Mouse (Mus musculus): ENCODE data around the gene Usp10.

The Usp10 gene

GRCm38 (mm10) chr8:119915298-119915697, 5.1 kb downstream of the Usp10 start:
- DNase-seq (ENCODE audit: low read depth, low spot score) = no peak

GRCm38 (mm10) chr8:119916237-119916892, 6.2 kb downstream of the Usp10 start:
- no peak for DNase-seq (ENCODE audit: low read depth, low spot score)

DNA sequence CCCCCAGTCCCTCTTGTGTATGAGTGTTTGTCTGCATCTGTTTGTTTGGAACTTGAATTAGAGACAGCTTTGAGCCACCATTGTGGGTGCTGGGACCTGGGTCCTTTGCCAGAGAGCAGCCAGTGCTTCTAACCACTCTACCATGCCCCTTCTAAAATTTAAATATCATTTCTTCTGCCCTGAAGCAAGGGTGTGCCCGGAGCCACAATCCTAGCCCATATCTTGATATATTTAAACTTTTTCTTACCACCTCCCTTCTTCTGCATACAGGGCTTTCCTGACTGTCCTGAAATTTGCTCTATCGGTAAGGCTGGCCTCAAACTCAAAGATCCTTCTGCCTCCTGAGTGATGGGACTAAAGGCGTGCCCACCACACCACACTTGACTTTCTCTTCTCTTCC, 7.3 kb downstream of the Usp10 start:
- no peak for DNase-seq (ENCODE audit: low read depth, low spot score)

GRCm38 (mm10) chr8:119918155-119918567, 8.0 kb downstream of the Usp10 start:
- no peak for DNase-seq (ENCODE audit: low read depth, low spot score)

DNA sequence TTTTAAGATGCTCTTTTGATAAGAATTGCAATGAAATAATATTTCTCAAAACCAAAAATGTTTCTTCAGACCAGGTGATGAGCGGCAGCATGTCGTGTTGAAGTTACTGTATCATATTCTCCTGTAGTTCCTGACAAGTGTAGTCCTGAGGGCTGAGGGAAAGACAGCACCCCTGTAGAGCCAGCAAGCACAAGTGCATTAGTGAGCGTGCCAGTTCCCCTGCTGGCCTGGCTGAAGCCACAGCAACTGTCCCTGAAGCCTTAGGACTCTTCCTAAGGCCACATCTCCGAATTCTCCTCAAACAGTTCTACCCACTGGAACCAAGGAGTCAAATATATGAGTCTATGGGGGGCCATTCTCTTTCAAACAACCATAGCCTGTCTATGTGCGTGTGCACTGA, 13.1 kb downstream of the Usp10 start:
- DNase-seq (ENCODE audit: low read depth, low spot score) = no peak

GRCm38 (mm10) chr8:119925428-119925827, 15.3 kb downstream of the Usp10 start:
- DNase-seq (ENCODE audit: low read depth, low spot score) = no peak

- no peak for DNase-seq (ENCODE audit: low read depth, low spot score)
Observed at GRCm38 (mm10) chr8:119926474-119926873, 16.3 kb downstream of the Usp10 start.

DNA sequence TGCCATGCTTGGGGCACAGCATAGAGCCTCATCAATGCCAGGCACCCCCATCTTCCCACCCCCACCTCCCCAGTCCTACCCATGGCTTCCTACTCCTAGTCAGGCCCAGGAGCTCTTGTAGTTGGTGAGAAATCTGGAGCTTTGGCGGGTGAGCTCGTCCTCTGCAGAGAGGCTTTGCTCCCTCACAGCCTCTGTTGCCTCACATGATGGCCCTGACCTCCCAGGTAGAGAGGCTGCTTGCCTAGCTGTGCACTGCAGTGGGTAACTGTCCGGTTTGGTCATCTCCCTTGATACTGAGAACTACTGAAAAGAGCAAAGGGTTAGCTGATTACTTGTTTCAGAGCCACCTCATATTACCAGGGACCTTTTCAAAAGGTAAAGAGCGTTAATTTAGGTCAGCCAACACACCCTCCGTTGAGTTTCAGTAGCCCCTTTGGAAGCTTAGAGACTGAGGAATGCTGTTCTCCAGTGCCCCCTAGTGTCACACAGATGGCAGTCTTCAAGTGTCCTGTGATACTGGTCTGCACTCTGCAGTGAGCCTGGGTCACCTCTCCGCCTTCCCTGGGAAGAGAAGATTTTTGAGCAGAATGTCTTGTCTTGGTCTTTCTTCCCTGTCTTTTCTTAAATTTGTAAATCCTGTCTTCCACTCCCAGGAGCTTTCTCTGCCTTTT, 17.4 kb downstream of the Usp10 start:
- peak; percentile 53 for DNase-seq (ENCODE audit: low read depth, low spot score)

- DNase-seq (ENCODE audit: low read depth, low spot score) = no peak
Observed at GRCm38 (mm10) chr8:119931317-119931716, 21.2 kb downstream of the Usp10 start.

DNA sequence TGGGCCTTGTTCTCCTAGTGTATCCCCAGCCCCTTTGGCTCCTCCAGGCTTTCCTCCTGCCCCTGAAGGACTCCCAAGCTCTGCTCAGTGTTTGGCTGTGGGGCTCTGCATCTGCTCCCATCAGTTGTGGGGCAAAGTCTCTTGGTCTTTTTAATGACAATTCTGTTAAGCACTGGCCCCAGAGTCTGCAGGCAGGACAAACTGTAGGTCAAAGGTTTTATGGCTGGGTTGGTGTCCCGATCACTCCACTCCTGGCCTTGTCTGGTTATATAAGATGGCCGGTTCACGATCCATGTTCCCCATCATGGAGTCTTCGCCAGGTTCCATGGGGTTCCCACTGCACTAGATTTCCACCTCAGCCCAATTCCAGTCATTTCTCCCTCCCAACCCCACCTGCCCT, 23.5 kb downstream of the Usp10 start:
- no peak for DNase-seq (ENCODE audit: low read depth, low spot score)

DNA sequence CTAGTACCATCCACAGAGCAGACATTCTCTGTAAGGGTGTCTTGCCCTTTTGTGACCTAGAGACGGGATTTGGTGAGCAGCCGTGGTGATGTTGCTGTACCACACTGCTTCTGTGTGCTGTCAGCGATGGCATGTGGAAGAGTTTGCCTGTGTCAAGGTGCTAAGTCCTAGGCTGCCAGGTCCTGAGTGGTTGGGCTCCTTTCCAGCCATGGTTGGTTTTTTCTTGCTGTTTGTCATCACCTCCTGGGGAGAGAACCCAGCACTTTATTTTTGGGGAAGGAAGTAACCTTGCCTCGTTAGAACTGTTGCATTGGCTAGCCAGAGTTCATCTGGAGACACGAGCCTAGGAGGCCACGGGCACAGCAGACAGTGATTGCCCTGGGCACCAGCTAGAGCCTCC, 25.4 kb downstream of the Usp10 start:
- DNase-seq (ENCODE audit: low read depth, low spot score) = no peak

DNA sequence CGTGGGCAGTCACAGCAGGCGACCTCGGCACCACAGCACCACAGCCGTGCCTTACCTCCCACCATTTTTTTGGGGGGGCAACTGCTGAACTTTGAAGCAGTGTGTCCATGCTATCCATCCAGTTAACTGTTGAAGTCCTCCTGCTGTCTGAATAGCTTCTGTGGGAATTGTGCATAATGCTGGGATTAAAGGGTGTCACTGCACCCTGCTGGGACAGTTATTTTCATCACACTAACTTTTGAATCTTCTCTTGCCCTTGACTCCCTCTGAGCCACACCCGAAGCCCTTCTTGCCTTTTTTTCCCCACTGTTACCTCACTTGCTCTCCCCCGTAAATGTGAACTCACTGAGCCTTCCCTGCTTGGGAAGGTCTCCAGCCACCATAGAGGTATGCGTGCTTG, 28.3 kb downstream of the Usp10 start:
- no peak for DNase-seq (ENCODE audit: low read depth, low spot score)

DNA sequence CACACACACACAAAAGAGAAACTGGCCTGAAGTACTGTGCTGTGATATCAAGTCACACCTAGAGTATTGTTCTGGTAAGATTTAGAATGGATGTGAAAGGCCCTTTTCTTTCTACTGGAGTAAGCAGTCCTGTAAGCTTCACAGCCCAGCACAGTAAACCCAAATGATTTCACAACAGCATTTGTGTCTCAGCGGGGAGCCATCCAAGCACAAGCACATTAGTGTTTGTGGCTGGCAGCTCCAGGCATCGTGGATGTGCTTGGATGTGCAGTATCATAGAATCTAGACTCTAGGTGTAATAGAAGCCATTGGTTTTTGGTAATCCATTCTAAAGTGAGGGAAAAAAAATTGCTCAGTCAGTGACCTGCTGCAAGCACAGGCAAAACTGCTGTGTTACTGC, 29.2 kb downstream of the Usp10 start:
- no peak for DNase-seq (ENCODE audit: low read depth, low spot score)

DNA sequence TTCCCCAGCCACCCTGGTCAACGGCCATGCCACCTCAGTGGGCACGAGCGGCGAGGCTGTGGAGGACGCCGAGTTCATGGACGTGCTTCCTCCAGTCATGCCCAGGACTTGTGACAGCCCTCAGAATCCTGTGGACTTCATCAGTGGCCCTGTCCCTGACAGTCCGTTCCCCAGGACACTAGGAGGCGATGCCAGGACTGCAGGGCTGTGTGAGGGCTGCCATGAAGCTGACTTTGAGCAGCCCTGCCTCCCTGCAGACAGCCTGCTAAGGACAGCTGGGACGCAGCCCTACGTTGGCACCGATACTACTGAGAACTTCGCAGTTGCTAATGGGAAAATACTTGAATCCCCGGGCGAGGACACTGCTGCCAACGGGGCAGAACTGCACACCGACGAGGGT, 31.3 kb downstream of the Usp10 start:
- DNase-seq (ENCODE audit: low read depth, low spot score) = no peak

GRCm38 (mm10) chr8:119943616-119944015, 33.5 kb downstream of the Usp10 start:
- no peak for DNase-seq (ENCODE audit: low read depth, low spot score)

DNA sequence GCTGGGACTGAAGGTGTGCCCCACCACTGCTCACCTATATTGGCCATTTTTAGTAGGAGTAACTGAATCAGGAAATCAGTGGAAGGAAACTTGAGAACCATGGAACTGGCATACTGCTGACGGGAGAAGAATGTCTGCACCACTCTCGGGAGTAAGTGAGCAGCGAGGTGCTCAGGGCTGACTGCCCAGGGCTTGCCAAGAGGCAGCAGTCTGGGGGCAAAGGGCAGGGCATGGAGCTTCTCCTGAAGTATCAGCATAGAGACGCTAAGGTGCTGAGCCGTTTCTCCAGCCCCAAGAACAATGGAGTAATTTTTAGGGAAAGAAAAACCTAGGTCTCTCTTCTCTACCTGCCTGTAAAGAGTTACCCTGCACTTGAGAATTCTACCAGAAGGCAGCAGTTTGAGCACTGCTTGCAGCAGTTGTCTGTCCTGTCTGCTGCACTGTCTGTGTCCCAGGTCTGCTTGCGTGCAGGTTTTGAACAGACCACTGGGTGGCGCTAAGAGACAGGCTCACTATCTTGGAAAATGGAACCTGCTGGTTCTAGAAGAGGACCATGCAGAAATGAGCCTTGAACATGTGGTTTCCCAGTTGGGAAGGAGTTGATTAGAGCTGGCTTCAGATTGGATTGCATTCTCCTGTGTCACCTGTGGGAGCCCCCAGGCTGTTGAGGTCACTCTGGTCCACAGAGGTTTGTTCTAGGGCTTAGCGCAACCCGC, 34.1 kb downstream of the Usp10 start:
- DNase-seq (ENCODE audit: low read depth, low spot score) = peak; percentile 51

GRCm38 (mm10) chr8:119946326-119946865, 36.2 kb downstream of the Usp10 start:
- no peak for DNase-seq (ENCODE audit: low read depth, low spot score)

GRCm38 (mm10) chr8:119947653-119948052, 37.5 kb downstream of the Usp10 start:
- no peak for DNase-seq (ENCODE audit: low read depth, low spot score)

- DNase-seq (ENCODE audit: low read depth, low spot score) = no peak
Observed at GRCm38 (mm10) chr8:119948340-119948739, 38.2 kb downstream of the Usp10 start.

GRCm38 (mm10) chr8:119952282-119952681, 42.1 kb downstream of the Usp10 start:
- DNase-seq (ENCODE audit: low read depth, low spot score) = no peak

DNA sequence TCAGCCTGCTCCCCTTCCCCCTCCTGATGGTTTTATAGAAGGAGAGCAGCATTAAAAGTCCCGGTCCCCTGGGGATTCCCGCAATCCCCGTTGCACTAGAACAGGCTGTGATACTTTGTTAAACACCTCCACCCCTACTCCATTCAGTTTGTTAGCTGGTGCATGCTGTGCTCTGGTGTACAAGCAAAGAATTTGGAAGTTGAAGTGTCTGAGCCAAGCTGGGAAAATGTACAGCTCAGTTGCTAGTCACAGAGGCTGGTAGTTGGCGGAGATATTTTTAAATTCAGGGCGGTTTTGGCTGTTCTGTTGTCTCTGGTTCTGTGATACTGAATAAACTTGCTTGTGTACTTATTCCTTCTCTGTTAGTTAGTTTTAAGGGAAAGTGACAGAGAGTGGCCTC, 42.6 kb downstream of the Usp10 start:
- DNase-seq (ENCODE audit: low read depth, low spot score) = no peak

DNA sequence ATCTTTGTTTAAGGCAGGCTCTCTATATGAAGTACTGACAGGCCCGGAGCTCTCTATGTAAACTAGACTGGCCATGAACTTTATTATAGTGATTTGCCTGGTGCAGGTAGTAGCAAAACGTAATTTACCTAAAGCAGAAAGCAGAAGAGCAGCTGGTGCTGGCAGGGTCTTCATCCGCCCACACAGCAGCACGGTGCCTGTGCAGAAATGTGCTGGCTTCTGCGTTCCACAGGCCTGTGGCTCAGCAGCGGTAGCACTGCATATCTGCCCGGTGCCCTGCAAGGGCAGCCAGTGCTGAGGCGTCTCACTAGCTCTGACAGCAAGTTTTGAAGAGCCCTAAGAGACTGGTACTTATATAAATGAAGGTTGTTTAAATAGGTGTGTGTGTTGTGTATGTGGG, 45.2 kb downstream of the Usp10 start:
- DNase-seq (ENCODE audit: low read depth, low spot score) = no peak

GRCm38 (mm10) chr8:119958076-119958475, 47.9 kb downstream of the Usp10 start:
- no peak for DNase-seq (ENCODE audit: low read depth, low spot score)

Measured in retina, postnatal 7 days (tissue).